Mouse (Mus musculus): Measurements from ENCODE around the gene Sar1b.

DNA sequence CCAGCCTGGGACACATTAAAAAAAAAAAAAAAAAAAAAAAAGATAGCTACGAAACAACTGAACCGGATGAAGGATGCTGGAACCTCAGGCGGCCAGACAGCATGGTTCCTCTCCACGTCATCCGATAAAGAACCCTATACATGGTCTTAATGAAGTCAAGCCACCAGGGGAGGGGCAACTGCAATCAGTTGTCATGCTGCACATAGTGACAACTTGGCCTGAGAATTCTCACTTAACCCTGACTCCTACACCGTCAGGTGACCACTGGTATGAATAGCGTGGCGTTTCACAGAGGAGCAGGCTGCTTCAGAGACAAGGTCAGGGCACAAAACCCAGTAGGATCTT is 70.6 kb downstream of the Sar1b start:
- TF ChIP-seq POLR2A (IDR thresholded peaks at IDR 0.05; ENCODE audit: borderline replicate concordance, control insufficient read depth, low read depth, low read length) (no peak), CTCF (IDR thresholded peaks at IDR 0.05; ENCODE audit: control insufficient read depth, insufficient read depth, low read length) (no peak)

Data from bone marrow, adult 2 months (tissue).